In genomic region chr9:28171890-28172289, GRCm38 (mm10) we compare ENCODE assay signal across 9 mouse cellular contexts.
A peak's percentile ranks its signal among the peaks of the same experiment; 100 is the strongest.
DNase-seq lines count a peak whose midpoint lies in the region; ATAC-seq and TF ChIP-seq lines count a peak whose summit lies in the region.
"Had no signal": no experiment of that assay in that cellular context is flagged by ENCODE, and none has a peak within 500 bp of the region (broad histone marks: within the 10 kb centered on the region; RNA-seq: fewer than 3 reads in every experiment).

No protein-coding gene starts in this region.

- peak; percentile 3 to 20 for DNase-seq in heart, postnatal 36 days
- DNase-seq in heart, adult 11 months, result no peak
- peak; percentile 1 for DNase-seq in 416B (ENCODE audit: low read depth)
- DNase-seq in adrenal gland, postnatal 4 days (ENCODE audit: low spot score in 2 of 2), result peak; percentile 5 to 6
- peak; percentile 30 for DNase-seq in left cerebral cortex, adult 11 months (ENCODE audit: low spot score)
- DNase-seq in thymus, adult 2 months, result no peak

- no peaks in the 10 kb centered on the region for H3K9me3 ChIP-seq in forebrain, embryonic 16.5 days (ENCODE audit: control insufficient read depth, low read length)
- H3K9me3 ChIP-seq: megakaryocyte, embryonic 14.5 days had no signal

- H3K27ac ChIP-seq in forebrain, embryonic 16.5 days (ENCODE audit: low read length), result no peak overlapping the region
- no peak overlapping the region for H3K27ac ChIP-seq in olfactory bulb, adult 2 months (ENCODE audit: insufficient read depth, low read depth, low read length)
- H3K27ac ChIP-seq in thymus, adult 2 months (ENCODE audit: control insufficient read depth, insufficient read depth, low read length), result no peak overlapping the region

- TF ChIP-seq CTCF in olfactory bulb, adult 2 months (IDR thresholded peaks at IDR 0.05; ENCODE audit: insufficient read depth, low read depth, low read length), result peak; percentile 61; the same call in 1 of the 2 replicates
- TF ChIP-seq CTCF in thymus, adult 2 months (IDR thresholded peaks at IDR 0.05; ENCODE audit: borderline replicate concordance, control insufficient read depth, extremely low read depth, insufficient read depth, low read length, poor library complexity), result no peak

- H3K4me3 ChIP-seq in forebrain, embryonic 16.5 days (replicated peaks; ENCODE audit: low read length), result no peak overlapping the region
- no peak overlapping the region for H3K4me3 ChIP-seq in olfactory bulb, adult 2 months (ENCODE audit: insufficient read depth, low read depth, low read length)
- H3K4me3 ChIP-seq in thymus, adult 2 months (ENCODE audit: control insufficient read depth, insufficient read depth, low read length), result no peak overlapping the region
- H3K4me3 ChIP-seq: megakaryocyte, embryonic 14.5 days had no signal

- ATAC-seq in forebrain, embryonic 16.5 days, result peak; percentile 36; the same call in 1 of the 2 replicates

- H3K27me3 ChIP-seq in forebrain, embryonic 16.5 days (replicated peaks; ENCODE audit: control insufficient read depth, insufficient read depth, low read length), result no peaks in the 10 kb centered on the region
- H3K27me3 ChIP-seq in thymus, adult 2 months (ENCODE audit: control insufficient read depth, insufficient read depth, low read length), result no peaks in the 10 kb centered on the region
- H3K27me3 ChIP-seq: megakaryocyte, embryonic 14.5 days had no signal

- no peak overlapping the region for H3K9ac ChIP-seq in forebrain, embryonic 16.5 days (replicated peaks; ENCODE audit: low read depth, low read length)

- H3K36me3 ChIP-seq in forebrain, embryonic 16.5 days (ENCODE audit: control insufficient read depth, insufficient read depth), result no peaks in the 10 kb centered on the region
- no peaks in the 10 kb centered on the region for H3K36me3 ChIP-seq in thymus, adult 2 months (ENCODE audit: control insufficient read depth, insufficient read depth, low read length)

- H3K4me1 ChIP-seq in forebrain, embryonic 16.5 days (replicated peaks; ENCODE audit: control insufficient read depth, insufficient read depth, low read length), result no peaks in the 10 kb centered on the region
- peaks cover 4% of the 10 kb centered on the region for H3K4me1 ChIP-seq in olfactory bulb, adult 2 months (ENCODE audit: control insufficient read depth, insufficient read depth, low read length)
- no peaks in the 10 kb centered on the region for H3K4me1 ChIP-seq in thymus, adult 2 months (replicated peaks; ENCODE audit: control insufficient read depth, insufficient read depth, low read length)
- H3K4me1 ChIP-seq: megakaryocyte, embryonic 14.5 days had no signal

- WGBS in forebrain, embryonic 16.5 days, result 4% methylated on average over 6 of the region's 6 CpGs
- WGBS in olfactory bulb, adult 2 months, result 34% methylated on average over 6 of the region's 6 CpGs
- 7% methylated on average over 6 of the region's 6 CpGs for WGBS in thymus, adult 2 months

- TF ChIP-seq POLR2A in olfactory bulb, adult 2 months (IDR thresholded peaks at IDR 0.05; ENCODE audit: insufficient read depth, low read depth, low read length), result no peak
- TF ChIP-seq POLR2A in thymus, adult 2 months (IDR thresholded peaks at IDR 0.05; ENCODE audit: control insufficient read depth, extremely low read depth, insufficient read depth, low read length, poor library complexity), result no peak

- intact Hi-C loops in heart, postnatal 36 days (cut with DNase I), result no loop called here

- H3K4me2 ChIP-seq in forebrain, embryonic 16.5 days (ENCODE audit: low read length), result no peak overlapping the region

Comparison
In these comparisons a context has a peak if more than half of its experiments do, and no peak if none do; other contexts are left out.
1. DNase-seq: peak in heart, postnatal 36 days (2 of 2), 416B (single experiment), adrenal gland, postnatal 4 days (2 of 2) and left cerebral cortex, adult 11 months (single experiment); none in heart, adult 11 months (single experiment) and thymus, adult 2 months (single experiment).